Mouse (Mus musculus): ENCODE results near the gene Lrrc20.

Lrrc20 gene

DNA sequence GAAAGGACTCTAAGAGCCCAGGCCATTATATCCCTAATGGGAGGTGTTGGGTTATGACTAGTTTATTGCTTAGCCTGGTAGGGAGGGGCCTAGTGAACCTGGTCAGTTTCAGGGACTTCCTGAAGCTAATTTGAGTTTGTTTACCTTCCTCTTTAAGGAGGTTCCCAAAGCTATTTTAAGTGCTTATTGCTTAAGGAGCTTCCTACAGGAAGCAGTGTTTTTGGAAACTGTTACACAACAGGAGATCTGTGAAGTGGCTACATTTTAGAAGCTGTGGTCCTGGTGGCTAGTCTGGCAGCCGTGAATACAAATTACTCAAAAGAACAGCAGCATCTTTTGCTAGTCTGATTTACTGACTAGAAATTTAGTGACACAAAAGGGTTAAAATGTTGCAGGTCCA is 1.3 kb upstream of the Lrrc20 start:
- DNase-seq (ENCODE audit: low spot score): no peak

DNA sequence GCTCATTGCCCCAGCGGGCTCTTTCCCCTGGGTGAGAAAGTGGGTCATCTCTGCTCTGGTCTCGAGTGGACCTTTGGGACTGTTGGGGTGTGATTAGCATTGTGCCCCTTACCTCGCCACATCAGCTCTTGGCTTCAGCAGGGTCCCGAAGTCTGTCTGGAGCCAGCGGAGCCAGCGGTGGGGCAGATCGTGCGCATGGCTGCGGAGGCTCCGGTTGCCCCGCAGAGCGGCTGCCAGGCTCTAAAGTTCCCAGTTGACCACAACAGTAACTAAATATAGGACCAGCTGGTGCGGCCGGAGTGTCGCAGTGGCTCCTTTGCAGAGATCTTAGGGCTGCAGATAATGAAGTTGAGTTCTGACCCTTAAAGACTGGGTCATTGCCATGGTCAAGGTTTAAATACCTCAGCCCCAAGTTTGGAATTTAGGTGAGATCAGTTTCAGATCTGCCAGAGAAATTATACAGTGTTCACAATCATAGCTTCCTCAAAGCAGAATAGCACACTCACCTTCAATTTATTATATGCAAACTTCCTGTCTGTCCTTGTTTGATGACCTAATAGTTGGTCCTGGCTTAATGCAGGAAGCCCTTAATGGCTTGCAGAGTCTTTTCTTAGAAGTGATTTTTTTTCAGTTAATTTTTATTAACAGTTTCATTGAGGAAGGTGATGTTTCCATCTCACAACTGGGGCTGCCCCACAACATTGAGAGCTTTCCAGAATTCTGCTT is 1.0 kb downstream of the Lrrc20 start:
- DNase-seq (ENCODE audit: low spot score): no peak

GRCm38 (mm10) chr10:61479461-61479860 is 3.9 kb downstream of the Lrrc20 start:
- DNase-seq (ENCODE audit: low spot score): no peak

DNA sequence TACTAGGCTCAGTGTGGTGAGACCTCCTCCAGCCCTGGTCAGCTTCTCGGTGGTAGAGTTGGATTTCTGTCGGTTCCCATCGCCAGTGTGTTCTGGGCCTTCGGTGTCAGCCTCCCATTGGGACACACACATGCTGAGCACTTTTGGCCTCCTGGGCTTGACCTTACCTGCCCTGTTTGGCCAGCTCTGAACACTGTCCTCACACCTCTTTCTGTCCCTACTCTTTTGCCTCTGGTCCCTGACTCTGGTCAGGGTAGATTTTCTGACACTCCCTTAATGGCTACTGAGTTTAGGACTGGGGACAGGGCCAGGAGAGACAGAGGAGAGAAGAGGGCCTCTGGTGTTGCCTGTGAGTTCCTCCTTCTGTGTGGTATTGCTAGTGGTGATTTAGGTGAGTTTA is 4.3 kb downstream of the Lrrc20 start:
- DNase-seq (ENCODE audit: low spot score): no peak

GRCm38 (mm10) chr10:61480488-61480887 is 4.9 kb downstream of the Lrrc20 start:
- no peak for DNase-seq (ENCODE audit: low spot score)

GRCm38 (mm10) chr10:61482771-61483170 is 7.2 kb downstream of the Lrrc20 start:
- DNase-seq (ENCODE audit: low spot score): no peak

DNA sequence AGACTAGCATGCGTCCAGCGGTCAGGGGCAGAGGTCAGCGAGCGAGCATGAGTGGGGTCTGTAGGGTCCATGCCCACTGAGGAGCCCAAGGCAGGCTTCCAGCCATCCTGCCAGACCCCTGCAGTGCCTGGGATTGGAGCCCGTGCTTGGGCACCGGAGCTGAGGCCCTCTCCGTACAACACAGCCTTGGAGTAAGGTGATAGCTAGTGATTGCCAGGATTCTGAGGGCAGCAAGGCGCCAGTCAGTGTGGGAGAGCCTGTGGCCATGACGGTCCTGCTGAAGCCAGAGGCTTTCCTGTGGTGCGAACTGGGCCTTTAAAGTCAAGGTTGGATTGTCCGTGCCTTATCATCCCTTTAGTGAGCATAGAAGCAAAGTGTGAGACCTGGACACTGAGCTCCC is 9.2 kb downstream of the Lrrc20 start:
- DNase-seq (ENCODE audit: low spot score): no peak

GRCm38 (mm10) chr10:61486551-61487339 is 11.1 kb downstream of the Lrrc20 start:
- no peak for DNase-seq (ENCODE audit: low spot score)

GRCm38 (mm10) chr10:61488522-61489110 is 13.0 kb downstream of the Lrrc20 start:
- DNase-seq (ENCODE audit: low spot score): no peak

- peak; percentile 77 for DNase-seq (ENCODE audit: low spot score)
Measured at GRCm38 (mm10) chr10:61491573-61491972, 16.0 kb downstream of the Lrrc20 start.

GRCm38 (mm10) chr10:61492040-61492439 is 16.4 kb downstream of the Lrrc20 start:
- DNase-seq (ENCODE audit: low spot score): peak; percentile 88

GRCm38 (mm10) chr10:61495461-61495860 is 19.9 kb downstream of the Lrrc20 start:
- no peak for DNase-seq (ENCODE audit: low spot score)

DNA sequence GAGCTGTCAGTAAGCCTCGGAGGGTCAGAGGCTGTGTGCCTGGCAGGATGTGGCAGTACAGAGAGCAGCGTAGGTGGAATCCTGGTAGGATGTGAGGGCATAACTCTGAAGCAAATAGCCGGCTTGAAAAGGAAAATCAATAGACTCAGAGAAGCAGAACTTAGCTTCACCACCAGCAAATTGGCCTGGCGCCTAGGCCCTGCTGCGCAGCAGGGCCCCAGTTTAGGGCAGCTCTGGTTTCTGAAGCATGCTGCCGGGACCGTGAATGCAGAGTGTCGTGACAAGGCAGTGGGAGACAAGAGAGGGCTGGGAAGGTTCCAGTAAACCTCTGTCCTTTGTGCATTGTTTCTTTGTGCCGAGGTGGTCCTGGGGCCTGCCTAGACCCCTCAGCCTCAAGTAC is 20.6 kb downstream of the Lrrc20 start:
- no peak for DNase-seq (ENCODE audit: low spot score)

GRCm38 (mm10) chr10:61499505-61500466 is 24.2 kb downstream of the Lrrc20 start:
- DNase-seq (ENCODE audit: low spot score): no peak

DNA sequence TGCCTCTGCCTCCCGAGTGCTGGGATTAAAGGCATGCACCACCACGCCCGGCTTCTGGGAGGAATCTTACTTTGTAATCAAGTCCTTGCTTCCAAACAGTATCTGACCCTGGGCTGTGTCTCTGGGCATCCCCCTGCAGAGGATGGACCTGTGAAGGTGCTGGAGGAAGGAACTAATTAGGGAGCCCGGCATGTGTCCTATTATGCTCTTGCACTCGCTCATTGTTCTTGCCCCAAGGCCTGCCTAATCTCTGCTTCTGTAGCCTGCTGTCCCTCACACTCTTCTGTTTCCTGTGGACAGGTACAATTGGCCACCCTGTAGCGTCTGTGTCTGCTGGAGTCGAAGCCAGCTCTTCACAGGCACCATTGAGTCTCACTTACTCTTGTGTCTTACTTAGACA is 25.2 kb downstream of the Lrrc20 start:
- DNase-seq (ENCODE audit: low spot score): no peak

- DNase-seq (ENCODE audit: low spot score): no peak
Measured at GRCm38 (mm10) chr10:61504073-61504472, 28.5 kb downstream of the Lrrc20 start.

DNA sequence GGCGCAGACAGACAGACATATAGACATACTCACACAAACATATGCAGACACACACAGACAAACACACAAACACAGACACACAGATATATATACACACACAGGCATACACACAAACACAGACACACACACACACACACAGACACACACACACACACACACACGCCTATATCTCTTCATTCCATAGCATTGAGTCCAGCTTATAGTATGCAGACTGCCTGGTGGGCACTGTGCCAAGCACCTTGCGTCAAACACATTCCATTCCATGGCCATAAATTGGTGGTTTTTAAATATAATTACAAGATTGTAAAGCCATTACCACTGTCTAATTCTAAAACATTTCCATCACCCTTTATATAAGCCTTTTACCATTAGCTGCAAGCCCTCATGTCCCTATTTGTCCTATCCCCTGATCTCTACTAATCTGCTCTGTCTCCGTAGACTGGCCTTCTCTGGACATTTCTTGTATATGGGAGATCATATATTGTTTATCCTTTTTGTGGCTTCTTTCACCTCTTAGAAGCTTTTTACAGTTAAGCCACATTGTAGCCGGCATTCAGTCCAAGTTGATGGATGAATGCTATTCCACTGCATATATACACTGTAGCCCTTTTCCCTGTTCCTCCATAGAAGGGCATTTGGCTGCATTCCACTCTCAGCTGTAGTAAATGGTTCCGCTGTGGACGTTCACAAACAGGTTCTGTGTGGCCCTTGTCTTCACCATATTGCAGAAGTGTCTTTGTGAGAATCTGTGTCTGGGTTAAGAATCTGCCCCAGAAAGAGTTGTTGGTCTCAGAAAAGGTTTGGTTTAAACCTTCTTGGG is 31.0 kb downstream of the Lrrc20 start:
- DNase-seq (ENCODE audit: low spot score): no peak

- DNase-seq (ENCODE audit: low spot score): no peak
Measured at GRCm38 (mm10) chr10:61509873-61510272, 34.3 kb downstream of the Lrrc20 start.

DNA sequence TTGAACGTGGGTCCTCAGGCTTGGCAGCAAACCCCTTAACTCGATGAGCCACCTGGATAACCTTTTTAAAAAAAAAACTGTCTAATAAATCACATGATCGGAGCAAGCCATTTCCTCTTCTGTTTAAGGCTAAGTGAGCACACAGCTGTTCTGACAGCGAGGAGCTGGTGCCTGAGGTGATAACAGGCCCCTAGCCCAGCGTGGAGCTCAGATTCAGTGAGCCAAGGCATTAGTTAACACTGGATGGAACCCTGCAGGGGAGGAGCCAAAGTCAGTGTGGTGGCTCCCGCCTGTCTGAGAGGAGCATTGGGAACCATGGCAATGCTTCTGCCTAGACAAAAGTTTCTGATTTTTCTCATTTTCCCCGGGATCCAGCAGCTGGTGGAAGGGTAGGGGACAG is 35.2 kb downstream of the Lrrc20 start:
- no peak for DNase-seq (ENCODE audit: low spot score)

- no peak for DNase-seq (ENCODE audit: low spot score)
Measured at GRCm38 (mm10) chr10:61512215-61512889, 36.8 kb downstream of the Lrrc20 start.

All from c-Kit-positive CD71-positive TER-119-positive erythroid progenitor cells, embryonic 14.5 days (primary cell).